Mouse (Mus musculus) mesoderm, embryonic 11.5 days (tissue): ENCODE data around the gene Diablo.
A peak's percentile ranks its signal among the peaks of the same experiment; 100 is the strongest.
"Not testable (repeated sequence)": the region's sequence is repeated elsewhere in the genome, so short reads cannot be mapped to it uniquely, and the experiment has no call there.

Experiments used
- DNase-seq: peaks from one replicate; pipeline ENCODE4 v3.0.0-alpha.2; 2012; ENCODE audit warnings: low read depth, low spot score

Gene Diablo

DNA sequence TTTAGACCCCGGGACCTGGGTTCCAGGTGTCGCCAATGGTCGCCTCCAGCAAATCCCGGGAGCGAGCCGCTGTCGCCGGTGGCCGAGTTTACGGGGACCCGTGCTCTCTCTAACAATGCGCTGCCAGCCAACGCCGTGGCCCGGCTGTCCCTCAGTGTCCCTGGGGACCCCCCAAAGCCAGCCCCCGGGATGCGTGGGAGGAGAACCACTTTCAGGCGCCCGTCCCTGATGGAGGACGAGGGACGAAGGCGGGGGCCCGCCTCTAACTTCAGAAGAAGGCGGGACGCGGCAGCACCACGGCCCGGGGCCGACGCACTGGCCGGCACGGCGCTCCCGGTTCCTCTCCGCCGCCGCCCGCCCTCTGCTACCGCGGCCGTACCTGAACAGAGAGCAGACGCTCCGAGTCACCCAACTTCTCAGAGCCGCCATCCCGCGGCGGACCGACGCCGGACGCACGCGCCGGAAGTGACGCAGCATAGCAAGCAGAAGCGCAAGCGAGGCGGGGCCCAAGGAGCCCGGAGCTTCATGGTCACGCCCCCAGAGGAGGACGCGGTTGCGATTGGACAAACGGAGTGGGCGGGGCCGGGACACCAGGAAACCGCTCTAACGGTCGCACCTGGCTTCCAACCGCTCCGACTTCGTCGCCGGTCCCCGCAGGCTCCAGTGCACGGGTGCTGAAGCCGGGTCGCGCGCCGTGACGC, at the start of gene Diablo:
Gene Diablo, minus strand, starts transcription at position 485 of the 701 bp plus-strand sequence.
- peak; percentile 99 for DNase-seq

DNA sequence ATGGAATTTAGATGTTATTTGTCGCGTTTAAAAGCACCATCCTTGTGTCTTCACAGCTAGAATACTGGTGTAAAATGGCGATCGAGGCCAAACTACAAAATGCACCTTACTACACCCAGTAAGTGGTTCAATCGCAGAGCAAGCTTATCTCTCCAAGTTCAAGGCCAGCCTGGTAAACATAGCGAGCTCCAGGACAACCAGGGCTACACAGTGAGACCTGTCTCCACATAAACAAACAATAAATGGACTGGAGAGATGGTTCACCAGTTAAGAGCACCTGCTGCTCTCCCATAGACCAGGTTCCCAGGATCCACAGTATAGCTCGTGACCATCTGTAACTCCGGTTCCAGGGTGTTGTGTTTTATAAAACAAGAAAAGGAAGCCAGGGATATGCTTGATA, 49.4 kb upstream of the Diablo start:
- DNase-seq: no peak

DNA sequence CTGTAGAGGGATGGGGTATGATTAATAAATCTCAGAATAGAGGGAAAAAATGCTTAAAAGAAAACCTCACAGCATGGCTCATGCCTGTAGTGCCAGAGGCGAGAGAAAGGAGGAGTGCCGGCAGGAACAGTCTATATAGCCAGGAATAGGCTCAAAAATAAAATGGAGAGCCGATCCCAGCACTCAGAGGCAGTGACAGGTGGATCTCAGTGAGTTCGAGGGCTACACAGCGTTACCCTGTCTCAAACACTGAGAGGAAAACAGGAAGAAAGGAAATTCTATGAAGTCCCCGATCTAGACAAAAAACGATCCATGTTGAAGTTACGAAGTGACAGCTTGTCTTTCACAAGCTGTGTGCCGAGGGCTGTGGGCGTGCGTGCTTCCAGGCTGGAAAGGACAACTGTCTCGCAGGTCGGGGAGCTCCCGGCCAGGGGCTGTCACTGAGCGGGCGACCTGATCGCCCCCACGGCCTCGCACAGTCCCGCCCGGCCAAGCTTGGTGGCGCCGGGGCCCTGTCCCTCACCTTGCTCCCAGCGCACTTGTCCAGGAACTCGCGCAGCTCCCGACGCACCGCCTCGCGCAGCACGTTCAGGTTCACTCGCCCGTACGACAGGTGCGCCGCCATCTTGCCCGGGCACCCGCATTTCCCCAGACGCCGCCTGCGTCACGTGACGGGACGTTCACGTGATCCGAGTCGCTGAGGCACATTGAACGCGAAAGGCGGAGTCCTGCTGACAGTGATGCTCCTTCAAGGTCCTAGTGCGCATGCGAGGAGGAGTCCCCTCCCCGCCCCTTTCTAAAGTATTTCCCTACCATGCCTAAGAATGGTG, 48.6 kb upstream of the Diablo start, which contains the start of gene Vps33a:
Gene Vps33a, minus strand, starts transcription at position 682 of the 830 bp plus-strand sequence.
- peak; percentile 100 for DNase-seq

- DNase-seq: no peak
These were observed 37.2 kb upstream of the Diablo start for GRCm38 (mm10) chr5:123561128-123561527.

DNA sequence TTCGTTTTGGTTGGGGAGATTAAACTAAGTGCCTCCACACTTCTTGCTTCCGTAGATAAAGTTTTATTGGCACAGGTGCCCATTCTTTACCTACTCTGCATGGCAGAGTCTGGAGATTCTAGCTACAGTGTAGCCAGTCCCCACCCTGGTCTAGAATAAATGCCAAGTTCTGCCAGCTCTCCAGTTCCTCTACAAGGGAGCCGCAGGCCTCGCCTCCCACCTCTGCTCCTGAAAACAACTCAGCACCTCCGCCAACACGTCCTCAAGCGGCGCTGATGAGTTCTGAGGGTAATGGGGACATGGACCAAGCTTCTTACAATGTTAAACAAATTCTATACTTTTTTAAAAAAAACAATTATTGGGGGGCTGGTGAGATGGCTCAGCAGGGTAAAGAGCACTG, 35.6 kb upstream of the Diablo start:
- no peak for DNase-seq

- DNase-seq: no peak
These were observed 32.5 kb upstream of the Diablo start for GRCm38 (mm10) chr5:123556451-123556850.

GRCm38 (mm10) chr5:123555693-123556092, 31.7 kb upstream of the Diablo start:
- DNase-seq: no peak

DNA sequence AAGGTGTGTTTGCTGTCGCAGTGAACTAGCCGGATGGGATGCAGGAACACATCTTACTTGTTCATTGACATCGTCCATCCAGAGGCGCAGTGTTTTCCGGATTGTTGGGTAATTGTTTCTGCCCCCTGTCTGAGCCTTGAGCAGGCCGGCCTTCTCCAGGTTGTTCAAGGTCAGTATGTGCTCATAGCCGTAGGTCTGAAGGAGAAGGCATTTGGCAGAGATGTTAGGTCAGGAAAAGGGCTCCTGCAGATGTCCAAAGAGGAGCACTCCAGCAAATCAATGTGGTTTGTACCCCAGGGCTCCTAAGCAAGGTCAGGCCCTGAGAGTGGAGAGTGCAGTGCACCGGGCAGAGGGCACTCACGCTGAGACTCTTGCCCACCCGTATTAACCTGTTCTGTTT, 9.8 kb upstream of the Diablo start:
- no peak for DNase-seq

DNA sequence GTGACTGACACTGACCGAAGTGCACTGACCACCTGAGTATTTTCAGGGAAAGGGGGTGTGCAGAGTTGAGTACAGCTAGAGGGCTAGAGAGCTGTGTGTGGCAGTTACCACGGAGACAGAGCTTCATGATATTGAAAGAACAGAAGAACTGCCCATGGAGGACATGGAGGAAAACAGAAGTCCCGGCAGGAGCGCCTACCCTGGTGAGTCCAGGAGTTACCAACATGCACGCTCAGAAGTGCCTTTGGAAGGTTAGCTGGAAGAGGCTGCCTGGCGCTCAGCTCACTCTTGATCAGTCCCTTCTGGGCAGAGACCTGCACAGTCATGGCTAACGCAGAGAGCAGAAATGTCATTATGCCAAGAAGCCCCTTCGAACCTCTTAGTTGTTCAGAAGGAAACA, 6.1 kb upstream of the Diablo start:
- DNase-seq: no peak

GRCm38 (mm10) chr5:123528641-123529040, 4.7 kb upstream of the Diablo start:
- no peak for DNase-seq

DNA sequence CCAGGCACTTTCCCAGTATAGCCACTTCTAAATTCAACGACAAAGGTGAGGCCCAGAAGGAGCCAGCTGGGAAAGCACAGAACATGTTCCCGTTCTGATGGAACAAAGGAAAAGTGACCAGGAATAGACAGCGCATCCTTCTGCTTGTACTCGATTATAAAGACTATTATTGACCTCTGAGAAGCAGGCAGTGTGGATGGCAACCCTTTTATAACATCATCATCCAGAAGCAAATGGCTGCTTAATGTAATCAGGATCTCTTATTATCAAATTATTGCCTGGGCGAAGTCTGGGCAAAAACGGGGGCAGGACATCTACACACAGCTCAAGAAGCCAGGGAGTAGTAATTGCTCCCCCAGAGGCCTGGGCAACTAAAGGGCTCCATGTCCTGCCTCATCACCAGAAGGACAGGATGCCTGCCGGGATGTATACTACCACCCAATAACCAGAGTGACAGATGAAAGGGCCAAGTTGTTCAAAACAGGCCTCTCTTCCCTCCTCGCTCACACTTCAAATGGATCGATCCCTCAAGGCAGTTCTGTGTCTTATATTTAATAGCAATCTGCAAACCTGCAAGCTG, 2.0 kb upstream of the Diablo start:
- DNase-seq: no peak

- DNase-seq: no peak
These were observed 1.3 kb upstream of the Diablo start, which contains the start of gene Gm49027 for GRCm38 (mm10) chr5:123525281-123525680. Gene Gm49027, minus strand, starts transcription at chr5:123525488.

DNA sequence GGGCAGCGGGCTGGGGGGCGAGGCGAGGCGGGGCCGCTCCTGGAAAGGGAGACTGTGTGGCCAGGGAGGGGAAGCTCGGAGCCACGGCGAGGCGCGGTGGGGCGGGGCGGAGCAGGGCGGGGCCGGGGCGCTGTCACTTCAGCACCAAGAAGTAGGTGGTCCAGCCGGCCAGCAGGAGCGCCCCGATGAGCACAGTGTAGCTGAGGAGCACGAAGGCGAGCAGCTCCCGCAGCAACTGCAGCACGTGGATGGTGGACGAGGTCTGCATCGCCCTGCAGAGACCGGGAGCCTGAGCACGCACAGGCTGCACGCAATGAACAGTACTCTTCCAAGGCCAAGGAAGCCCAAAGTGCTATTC, 396 bp upstream of the Diablo start:
- DNase-seq: peak; percentile 83

DNA sequence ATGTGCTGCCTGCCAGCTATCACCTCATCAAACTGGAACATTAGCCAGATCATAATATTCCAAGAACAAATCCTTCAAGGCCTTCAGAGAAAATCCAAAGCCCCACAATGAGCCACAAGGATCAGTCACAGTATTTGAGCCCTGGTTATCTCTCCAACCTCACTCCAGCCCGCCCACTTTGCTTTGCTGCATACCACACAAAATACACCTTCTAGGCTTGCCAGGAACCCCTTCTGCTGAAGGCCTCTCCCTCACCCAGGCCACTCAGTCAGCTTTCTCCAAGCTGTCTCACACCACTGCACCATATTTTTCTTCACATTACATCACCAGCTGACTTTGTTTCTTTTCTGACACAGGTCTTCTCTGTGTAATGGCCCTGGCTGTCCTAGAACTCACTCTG, 1.8 kb downstream of the Diablo start:
- no peak for DNase-seq

DNA sequence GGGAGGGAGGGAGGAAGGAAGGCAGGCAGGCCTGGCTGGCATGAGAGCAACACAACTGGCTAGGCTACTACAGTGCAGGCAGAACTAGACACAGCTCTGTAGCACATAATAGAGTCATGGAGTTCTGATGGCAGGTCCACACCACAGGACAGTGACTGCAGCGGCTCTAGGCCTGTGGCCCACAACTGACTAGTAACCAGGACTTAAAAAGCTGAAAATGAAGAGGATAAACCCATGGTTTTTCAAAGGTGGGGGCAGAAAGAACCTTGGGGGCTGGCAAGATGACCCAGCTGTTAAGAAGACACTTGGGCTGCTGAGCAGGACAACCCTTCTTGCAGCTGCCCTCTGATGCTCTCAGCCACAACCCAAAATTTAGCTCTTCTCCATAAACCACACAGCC, 2.4 kb downstream of the Diablo start:
- no peak for DNase-seq

- DNase-seq: no peak
These were observed 3.3 kb downstream of the Diablo start for GRCm38 (mm10) chr5:123520666-123521065.

- no peak for DNase-seq
These were observed 9.1 kb downstream of the Diablo start for GRCm38 (mm10) chr5:123514871-123515270.

DNA sequence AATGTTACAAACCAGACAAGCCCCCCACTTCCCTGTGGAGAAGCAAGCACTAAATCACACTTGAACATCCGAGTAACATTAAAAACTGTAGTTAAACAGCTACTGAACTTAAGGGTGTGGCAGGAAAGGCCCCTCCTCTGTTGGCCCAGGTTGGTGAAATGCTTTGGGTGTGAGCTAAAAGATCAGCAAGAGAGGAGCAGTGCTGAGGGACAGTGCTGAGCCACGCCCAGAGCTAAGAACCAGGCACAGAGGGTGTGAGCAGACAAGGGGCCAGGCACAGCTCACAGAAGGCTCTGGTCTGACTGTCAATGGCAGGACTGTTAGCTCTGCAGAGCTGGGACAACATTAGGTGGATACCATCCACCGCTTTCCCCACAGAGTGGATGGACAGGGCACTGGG, 11.9 kb downstream of the Diablo start:
- no peak for DNase-seq

- not testable (repeated sequence) for DNase-seq
These were observed 12.6 kb downstream of the Diablo start for GRCm38 (mm10) chr5:123511426-123511825.

GRCm38 (mm10) chr5:123510160-123510559, 13.8 kb downstream of the Diablo start, which contains the start of gene B3gnt4:
Gene B3gnt4, plus strand, starts transcription at chr5:123510460.
- DNase-seq: no peak

DNA sequence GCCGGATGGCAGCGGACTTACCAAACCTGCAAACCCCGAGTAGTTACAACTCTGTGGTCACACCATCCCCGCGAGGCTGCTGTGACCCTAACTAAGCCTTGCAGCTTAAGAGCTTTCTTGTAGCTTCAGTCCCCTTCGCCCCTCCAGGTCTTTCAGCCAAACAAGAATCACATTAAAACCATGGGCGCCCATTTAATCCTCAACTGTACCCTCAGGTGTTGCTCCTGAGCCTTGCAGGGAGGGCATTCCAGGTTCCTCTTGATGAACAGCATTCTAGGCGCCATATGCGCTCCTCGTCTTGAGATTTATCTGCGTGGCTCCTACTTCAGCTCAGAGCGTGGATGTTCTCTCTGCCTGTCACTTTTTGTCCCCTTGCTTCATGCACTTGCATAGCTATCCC, 15.1 kb downstream of the Diablo start:
- no peak for DNase-seq

DNA sequence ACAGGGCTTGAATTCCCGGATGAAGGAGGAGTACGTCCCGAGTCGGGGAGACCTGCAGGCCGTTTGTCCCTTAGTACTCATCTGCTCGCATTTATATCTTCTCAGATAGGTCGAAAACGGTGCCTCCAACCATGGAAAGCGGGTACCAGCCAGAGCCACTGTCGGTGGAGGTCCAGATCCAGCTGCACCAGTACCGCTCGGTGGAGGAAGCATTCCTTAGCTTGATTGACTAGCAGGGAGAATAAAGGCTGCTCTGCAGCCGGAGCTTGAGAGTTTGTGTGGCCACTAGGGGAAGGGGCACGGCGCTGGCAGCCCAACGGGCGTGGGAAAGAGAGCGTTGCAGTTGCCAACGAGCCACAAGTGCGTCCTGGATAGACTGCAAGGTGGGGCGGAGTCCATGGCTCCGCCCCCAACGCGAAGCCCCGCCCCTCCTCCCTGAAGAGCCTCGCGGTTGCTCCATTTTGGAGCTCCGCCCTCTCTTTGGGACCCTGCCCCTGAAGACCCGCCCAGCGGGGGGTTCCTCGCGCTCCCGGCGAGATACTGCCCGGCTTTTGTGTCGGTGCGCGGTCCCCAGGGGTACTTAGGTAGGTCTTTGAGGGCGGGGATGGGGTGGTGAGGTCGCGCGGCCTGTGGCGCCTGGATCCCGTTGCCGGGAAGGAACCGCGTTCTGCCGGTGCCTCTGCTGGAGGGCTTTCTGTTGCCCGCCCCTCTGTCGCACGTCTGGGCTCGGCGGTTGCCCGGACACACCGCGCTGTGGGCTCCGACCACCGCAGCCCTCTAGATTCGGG, 15.8 kb downstream of the Diablo start:
- peak; percentile 97 for DNase-seq
